Mouse (Mus musculus) kidney, adult 9 months (tissue): Measurements from ENCODE around the gene Slc23a4.

ENCODE experiments used
- DNase-seq: peaks from one replicate; pipeline ENCODE4 v3.0.0; 2022

Slc23a4 gene

GRCm38 (mm10) chr6:34988081-34988761 lies at the start of gene Slc23a4:
Gene Slc23a4, minus strand, starts transcription at chr6:34988404.
- DNase-seq = no peak

- DNase-seq = no peak
Observed at GRCm38 (mm10) chr6:35033341-35033740, 45.1 kb upstream of the Slc23a4 start.

- no peak for DNase-seq
Observed at GRCm38 (mm10) chr6:35032704-35033103, 44.5 kb upstream of the Slc23a4 start.

GRCm38 (mm10) chr6:35030811-35031210 lies 42.6 kb upstream of the Slc23a4 start:
- no peak for DNase-seq

GRCm38 (mm10) chr6:35030226-35030625 lies 42.0 kb upstream of the Slc23a4 start:
- no peak for DNase-seq

GRCm38 (mm10) chr6:35028023-35028422 lies 39.8 kb upstream of the Slc23a4 start:
- no peak for DNase-seq

GRCm38 (mm10) chr6:35027257-35027656 lies 39.1 kb upstream of the Slc23a4 start:
- DNase-seq = no peak

GRCm38 (mm10) chr6:35016624-35017023 lies 28.4 kb upstream of the Slc23a4 start:
- no peak for DNase-seq

GRCm38 (mm10) chr6:35011953-35012352 lies 23.7 kb upstream of the Slc23a4 start:
- DNase-seq = no peak

GRCm38 (mm10) chr6:35010705-35011104 lies 22.5 kb upstream of the Slc23a4 start:
- no peak for DNase-seq

GRCm38 (mm10) chr6:35002261-35002669 lies 14.1 kb upstream of the Slc23a4 start:
- no peak for DNase-seq

- peak; percentile 28 for DNase-seq
Observed at GRCm38 (mm10) chr6:34999101-34999500, 10.9 kb upstream of the Slc23a4 start.

- DNase-seq = no peak
Observed at GRCm38 (mm10) chr6:34996496-34996895, 8.3 kb upstream of the Slc23a4 start.

- peak; percentile 85 for DNase-seq
Observed at GRCm38 (mm10) chr6:34995265-34995681, 7.1 kb upstream of the Slc23a4 start.

GRCm38 (mm10) chr6:34994692-34995091 lies 6.5 kb upstream of the Slc23a4 start:
- no peak for DNase-seq

GRCm38 (mm10) chr6:34989263-34989662 lies 1.1 kb upstream of the Slc23a4 start:
- DNase-seq = no peak

- no peak for DNase-seq
Observed at GRCm38 (mm10) chr6:34987085-34987645, 1.0 kb downstream of the Slc23a4 start.

- DNase-seq = no peak
Observed at GRCm38 (mm10) chr6:34980661-34981060, 7.5 kb downstream of the Slc23a4 start.

- DNase-seq = no peak
Observed at GRCm38 (mm10) chr6:34979291-34979690, 8.9 kb downstream of the Slc23a4 start.

- no peak for DNase-seq
Observed at GRCm38 (mm10) chr6:34971181-34971580, 17.0 kb downstream of the Slc23a4 start.

- DNase-seq = no peak
Observed at GRCm38 (mm10) chr6:34965819-34966539, 22.2 kb downstream of the Slc23a4 start.

GRCm38 (mm10) chr6:34964550-34964949 lies 23.7 kb downstream of the Slc23a4 start:
- DNase-seq = no peak

GRCm38 (mm10) chr6:34959131-34959530 lies 29.1 kb downstream of the Slc23a4 start:
- no peak for DNase-seq

GRCm38 (mm10) chr6:34955862-34956241 lies 32.4 kb downstream of the Slc23a4 start:
- DNase-seq = no peak
